Mouse (Mus musculus): Measurements from ENCODE around the gene Zbtb20. TPM values are rescaled to one million over a fixed set of nuclear protein-coding genes. Genes with fewer than 3 reads are reported as not detected.

Gene Zbtb20
- polyA plus RNA-seq, 1 experiment, result 13.7 TPM

DNA sequence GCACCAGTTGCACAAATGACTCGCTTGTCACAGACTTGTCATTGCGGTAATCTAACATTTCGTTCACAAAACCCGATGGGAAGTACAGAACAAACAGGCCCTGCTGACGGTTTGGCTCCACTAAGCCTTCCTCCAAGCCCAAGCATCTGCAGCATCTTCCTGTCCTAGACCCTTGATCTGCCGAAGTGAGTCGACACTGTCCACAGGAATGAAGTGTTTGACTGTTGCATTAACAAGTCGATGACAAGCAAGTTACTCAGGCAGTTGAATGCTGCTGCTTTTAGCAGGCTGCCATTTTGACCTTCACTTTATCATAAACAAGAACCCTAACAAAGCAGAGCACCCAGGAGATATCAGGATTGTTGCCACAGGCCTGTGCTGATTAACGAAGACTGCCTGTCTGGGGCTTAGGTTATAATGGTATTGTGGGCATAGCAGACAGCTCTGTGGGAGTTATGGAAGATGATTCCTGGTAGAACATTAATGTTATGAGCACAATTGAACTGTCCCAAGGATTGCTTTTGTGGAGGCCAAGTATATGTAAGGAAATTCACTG lies 518.4 kb downstream of the Zbtb20 start:
- TF ChIP-seq POLR2A (IDR thresholded peaks at IDR 0.05; ENCODE audit: low read depth, low read length) (no peak), CTCF (IDR thresholded peaks at IDR 0.05; ENCODE audit: borderline replicate concordance, insufficient read depth, low read length) (no peak)
- no peaks in the 10 kb centered on the region; the same call in 1 of the 2 replicates for H3K4me1 ChIP-seq (ENCODE audit: control insufficient read depth, insufficient read depth, low read length)
- H3K4me3 ChIP-seq (ENCODE audit: insufficient read depth, low read length), result no peak overlapping the region
- no peak overlapping the region for H3K27ac ChIP-seq (ENCODE audit: insufficient read depth, low read length)

DNA sequence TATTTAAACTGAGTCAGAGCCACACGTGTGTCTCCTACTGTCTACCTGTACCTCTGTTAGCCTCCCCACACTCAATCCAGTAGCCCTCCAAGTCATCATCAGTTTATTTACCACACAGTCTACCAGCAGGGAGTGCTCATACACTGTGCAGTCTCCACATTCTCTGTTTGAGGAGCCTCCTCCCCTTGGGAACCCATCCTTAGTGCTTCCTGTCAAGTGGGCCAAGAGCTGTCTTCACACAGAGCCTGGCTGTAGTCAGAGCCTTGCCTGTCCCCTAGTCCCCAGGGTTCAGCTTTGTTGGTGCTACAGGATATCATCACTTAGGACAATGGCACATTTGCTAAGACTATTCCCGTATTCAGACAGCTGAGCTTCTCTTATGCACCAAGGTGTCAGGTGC lies 519.1 kb downstream of the Zbtb20 start:
- Histone ChIP-seq H3K27ac (ENCODE audit: insufficient read depth, low read length) (no peak overlapping the region), H3K4me3 (ENCODE audit: insufficient read depth, low read length) (no peak overlapping the region), H3K4me1 (ENCODE audit: control insufficient read depth, insufficient read depth, low read length) (no peaks in the 10 kb centered on the region; the same call in 1 of the 2 replicates)
- no peak for TF ChIP-seq CTCF (IDR thresholded peaks at IDR 0.05; ENCODE audit: borderline replicate concordance, insufficient read depth, low read length)
- no peak for TF ChIP-seq POLR2A (IDR thresholded peaks at IDR 0.05; ENCODE audit: low read depth, low read length)

DNA sequence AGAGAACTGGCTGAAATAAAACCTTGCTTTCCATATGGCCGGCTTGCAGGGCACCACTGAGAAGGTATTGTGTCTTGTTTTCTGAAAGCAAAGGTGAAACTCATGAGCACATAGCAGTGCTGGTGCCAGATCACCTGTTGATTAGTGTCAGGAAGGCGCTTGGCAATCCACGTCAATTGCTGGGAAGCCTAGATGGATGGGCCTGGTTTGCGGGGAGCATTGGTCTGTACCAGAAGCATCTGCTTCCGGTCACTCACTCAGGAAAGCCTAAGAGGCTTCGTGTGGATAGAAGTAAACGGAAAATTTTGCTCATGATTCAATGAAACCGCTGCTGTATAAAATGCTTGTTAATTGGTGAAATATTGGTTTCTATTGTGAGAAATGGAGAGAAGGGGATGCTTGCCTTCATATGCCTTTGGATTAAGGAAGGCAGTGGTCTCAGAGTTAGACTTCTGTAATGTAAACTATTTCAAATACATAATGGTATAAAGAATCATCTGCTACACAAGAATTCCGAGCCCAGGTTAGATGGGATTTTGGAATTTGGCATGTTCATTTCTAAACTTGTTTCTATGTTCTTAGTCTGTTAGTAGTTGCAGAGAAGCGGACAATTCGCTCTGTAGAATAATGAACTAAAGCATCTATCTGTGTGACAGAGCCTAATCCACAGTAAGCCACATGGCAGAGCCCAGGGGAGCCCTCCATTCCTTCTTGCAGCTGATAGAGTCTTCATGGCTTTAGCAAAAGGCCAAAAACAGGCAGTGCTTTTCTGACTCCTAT lies 521.4 kb downstream of the Zbtb20 start:
- no peak overlapping the region for H3K27ac ChIP-seq (ENCODE audit: insufficient read depth, low read length)
- H3K4me1 ChIP-seq (ENCODE audit: control insufficient read depth, insufficient read depth, low read length), result no peaks in the 10 kb centered on the region; the same call in 1 of the 2 replicates
- TF ChIP-seq CTCF (IDR thresholded peaks at IDR 0.05; ENCODE audit: borderline replicate concordance, insufficient read depth, low read length), result no peak
- no peak for TF ChIP-seq POLR2A (IDR thresholded peaks at IDR 0.05; ENCODE audit: low read depth, low read length)
- H3K4me3 ChIP-seq (ENCODE audit: insufficient read depth, low read length), result no peak overlapping the region

DNA sequence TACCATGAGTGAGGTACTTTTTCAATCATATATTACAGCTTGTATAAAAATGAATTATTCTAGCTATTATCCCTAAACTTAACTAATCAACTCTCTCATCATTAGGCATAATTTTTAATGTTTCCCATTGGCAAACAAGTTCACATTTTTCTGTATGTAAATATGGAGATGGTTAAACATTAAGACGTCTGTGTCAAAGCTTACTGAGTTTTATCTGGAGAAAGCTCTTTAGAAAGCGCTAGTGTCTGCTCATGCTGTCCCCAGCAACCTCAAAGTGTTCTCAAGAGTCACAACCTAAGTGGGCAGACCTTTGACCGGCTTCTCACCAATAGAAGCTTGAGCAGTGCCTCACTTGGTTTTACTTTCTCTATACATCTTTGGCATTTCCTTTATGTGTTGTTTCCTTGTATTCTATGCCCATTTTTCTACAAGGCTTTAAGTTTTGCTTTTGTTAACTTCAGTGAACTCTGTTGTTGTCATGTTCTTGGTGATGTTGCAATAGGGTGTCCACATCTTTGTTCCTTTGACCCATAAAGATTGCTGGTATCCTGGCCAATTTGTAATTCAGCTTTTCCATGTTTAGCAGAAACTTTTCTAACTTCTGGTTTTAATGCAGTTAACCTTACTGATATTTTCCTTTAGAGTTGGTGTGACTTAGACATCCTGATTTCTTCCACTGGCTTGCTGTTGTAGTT lies 522.1 kb downstream of the Zbtb20 start:
- TF ChIP-seq CTCF (IDR thresholded peaks at IDR 0.05; ENCODE audit: borderline replicate concordance, insufficient read depth, low read length) (no peak), POLR2A (IDR thresholded peaks at IDR 0.05; ENCODE audit: low read depth, low read length) (no peak)
- H3K27ac ChIP-seq (ENCODE audit: insufficient read depth, low read length), result no peak overlapping the region
- H3K4me3 ChIP-seq (ENCODE audit: insufficient read depth, low read length), result no peak overlapping the region
- H3K4me1 ChIP-seq (ENCODE audit: control insufficient read depth, insufficient read depth, low read length), result no peaks in the 10 kb centered on the region; the same call in 1 of the 2 replicates

DNA sequence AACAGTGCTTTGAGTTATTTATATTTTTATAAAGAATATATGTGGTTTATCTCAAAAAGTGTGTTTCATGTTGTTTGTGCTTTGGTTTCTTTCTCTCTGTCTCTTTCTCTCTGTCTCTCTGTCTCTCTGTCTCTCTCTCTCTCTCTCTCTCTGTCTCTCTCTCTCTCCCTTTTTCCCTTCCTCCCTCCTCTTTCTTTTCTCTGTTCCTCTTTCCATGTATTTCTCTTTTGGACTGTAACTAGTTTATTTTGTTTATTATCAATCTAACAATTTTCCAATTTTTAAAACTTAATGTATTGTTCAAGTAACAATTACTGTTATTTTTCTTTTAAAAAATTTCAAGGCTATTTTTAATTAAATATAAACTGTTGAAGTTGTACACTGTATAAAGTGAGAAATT lies 523.7 kb downstream of the Zbtb20 start:
- Histone ChIP-seq H3K4me3 (ENCODE audit: insufficient read depth, low read length) (no peak overlapping the region), H3K4me1 (ENCODE audit: control insufficient read depth, insufficient read depth, low read length) (no peaks in the 10 kb centered on the region), H3K27ac (ENCODE audit: insufficient read depth, low read length) (no peak overlapping the region)
- TF ChIP-seq POLR2A (IDR thresholded peaks at IDR 0.05; ENCODE audit: low read depth, low read length) (no peak), CTCF (IDR thresholded peaks at IDR 0.05; ENCODE audit: borderline replicate concordance, insufficient read depth, low read length) (no peak)

DNA sequence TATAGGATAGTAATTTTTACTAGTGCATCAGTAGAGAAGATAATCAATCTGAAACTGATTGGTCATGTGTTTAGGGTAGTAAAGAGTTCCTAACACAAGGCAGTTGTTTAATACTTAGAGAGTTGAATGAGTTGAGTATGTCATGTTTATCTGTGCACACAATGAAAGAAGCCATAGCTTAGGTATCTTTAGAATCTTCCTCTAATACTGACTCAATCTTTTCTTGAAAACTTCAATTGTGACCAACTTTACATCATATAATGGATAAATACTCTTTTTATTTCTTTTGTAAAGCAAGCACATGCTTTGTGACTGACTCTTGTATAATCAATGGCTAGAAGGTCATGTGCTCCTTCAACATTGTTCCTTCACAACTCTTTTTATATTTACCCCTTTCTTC lies 524.4 kb downstream of the Zbtb20 start:
- no peak overlapping the region for H3K27ac ChIP-seq (ENCODE audit: insufficient read depth, low read length)
- no peaks in the 10 kb centered on the region for H3K4me1 ChIP-seq (ENCODE audit: control insufficient read depth, insufficient read depth, low read length)
- H3K4me3 ChIP-seq (ENCODE audit: insufficient read depth, low read length), result no peak overlapping the region
- no peak for TF ChIP-seq CTCF (IDR thresholded peaks at IDR 0.05; ENCODE audit: borderline replicate concordance, insufficient read depth, low read length)
- no peak for TF ChIP-seq POLR2A (IDR thresholded peaks at IDR 0.05; ENCODE audit: low read depth, low read length)

DNA sequence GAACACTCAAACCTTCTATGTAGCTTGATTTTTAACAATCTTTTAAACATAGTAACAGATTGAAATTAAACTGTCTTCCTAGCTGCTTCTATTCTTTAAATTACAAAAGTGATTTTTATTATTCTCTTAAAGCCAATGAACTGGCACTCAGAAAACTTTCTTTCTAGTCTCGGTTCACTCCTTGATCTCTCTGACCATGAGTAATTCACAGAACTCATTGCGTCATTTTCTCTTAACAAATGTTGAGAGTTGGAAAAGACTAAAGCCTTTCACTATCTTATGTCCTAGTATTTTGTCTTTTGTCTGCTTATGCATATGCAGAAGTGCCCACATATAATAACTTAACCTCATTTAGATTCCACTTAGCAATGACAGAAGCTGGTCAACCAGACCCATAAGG lies 525.3 kb downstream of the Zbtb20 start:
- no peak overlapping the region for H3K27ac ChIP-seq (ENCODE audit: insufficient read depth, low read length)
- no peak overlapping the region for H3K4me3 ChIP-seq (ENCODE audit: insufficient read depth, low read length)
- H3K4me1 ChIP-seq (ENCODE audit: control insufficient read depth, insufficient read depth, low read length), result no peaks in the 10 kb centered on the region
- TF ChIP-seq CTCF (IDR thresholded peaks at IDR 0.05; ENCODE audit: borderline replicate concordance, insufficient read depth, low read length), result no peak

DNA sequence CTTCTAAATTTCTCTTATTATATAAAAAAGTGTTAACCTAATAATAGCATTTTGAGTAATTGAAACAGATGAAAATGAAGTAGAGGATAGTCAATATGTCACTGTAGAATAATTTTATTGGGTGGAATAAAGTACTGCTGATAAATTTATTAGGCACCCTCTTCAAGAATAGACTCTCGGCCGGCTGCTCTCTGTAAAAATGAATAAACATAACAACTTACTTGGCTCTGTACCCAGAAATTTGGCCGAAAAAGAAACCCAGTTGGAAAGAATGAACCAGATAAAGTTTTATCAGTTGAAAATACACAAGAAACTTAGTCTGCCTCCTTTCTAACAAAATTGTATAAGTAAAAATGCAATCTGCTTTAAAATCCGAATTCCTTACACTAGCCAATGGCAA lies 527.2 kb downstream of the Zbtb20 start:
- TF ChIP-seq CTCF (IDR thresholded peaks at IDR 0.05; ENCODE audit: borderline replicate concordance, insufficient read depth, low read length) (no peak), POLR2A (IDR thresholded peaks at IDR 0.05; ENCODE audit: low read depth, low read length) (no peak)
- Histone ChIP-seq H3K27ac (ENCODE audit: insufficient read depth, low read length) (no peak overlapping the region), H3K4me3 (ENCODE audit: insufficient read depth, low read length) (no peak overlapping the region), H3K4me1 (ENCODE audit: control insufficient read depth, insufficient read depth, low read length) (no peaks in the 10 kb centered on the region)

DNA sequence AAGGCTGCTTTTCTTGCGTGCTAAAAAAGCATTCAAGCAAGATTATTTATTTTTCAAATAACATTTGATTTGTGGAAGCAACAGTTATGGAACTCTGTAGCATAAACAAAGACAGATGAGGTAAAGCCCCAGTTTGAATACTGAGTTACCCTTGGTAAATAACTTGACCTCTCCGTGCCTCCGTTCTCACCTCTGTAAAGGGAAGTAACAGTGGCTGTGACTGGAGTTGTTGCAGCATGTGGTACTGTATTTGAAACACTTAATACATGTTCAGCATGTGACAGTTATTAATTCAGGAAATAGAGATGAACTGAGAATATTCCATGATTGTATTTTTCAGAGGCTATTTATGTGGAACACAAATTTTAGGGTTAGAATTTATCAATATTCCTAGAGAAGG lies 529.4 kb downstream of the Zbtb20 start:
- Histone ChIP-seq H3K4me3 (ENCODE audit: insufficient read depth, low read length) (no peak overlapping the region), H3K27ac (ENCODE audit: insufficient read depth, low read length) (no peak overlapping the region), H3K4me1 (ENCODE audit: control insufficient read depth, insufficient read depth, low read length) (no peaks in the 10 kb centered on the region)
- no peak for TF ChIP-seq POLR2A (IDR thresholded peaks at IDR 0.05; ENCODE audit: low read depth, low read length)
- TF ChIP-seq CTCF (IDR thresholded peaks at IDR 0.05; ENCODE audit: borderline replicate concordance, insufficient read depth, low read length), result no peak

DNA sequence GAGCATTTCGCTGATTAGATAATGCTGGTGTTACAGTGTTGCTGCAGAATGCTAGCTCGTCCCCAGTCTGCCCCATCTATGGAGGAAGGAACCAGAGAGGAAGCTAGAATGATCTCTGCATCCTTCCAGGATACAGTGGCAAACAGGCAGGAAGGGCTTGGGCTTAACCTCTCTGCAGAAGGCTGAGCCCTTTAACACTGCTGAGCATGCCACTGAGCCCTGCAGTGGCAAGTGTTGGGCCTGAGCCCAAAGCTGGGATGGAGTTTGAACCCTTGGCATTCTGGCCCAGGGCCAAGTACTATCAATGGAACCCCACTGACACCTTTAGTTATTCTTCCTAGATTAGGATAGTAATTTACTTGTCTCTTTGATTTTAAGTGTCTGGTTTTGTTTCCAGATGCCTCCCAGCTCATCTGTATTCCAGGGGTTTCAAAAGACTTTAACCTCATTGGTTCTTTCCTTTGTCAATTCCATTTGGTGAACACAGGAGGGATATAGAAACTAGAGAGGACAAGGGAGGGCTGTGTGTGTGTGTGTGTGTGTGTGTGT lies 532.0 kb downstream of the Zbtb20 start:
- no peaks in the 10 kb centered on the region for H3K4me1 ChIP-seq (ENCODE audit: control insufficient read depth, insufficient read depth, low read length)
- no peak overlapping the region for H3K4me3 ChIP-seq (ENCODE audit: insufficient read depth, low read length)
- H3K27ac ChIP-seq (ENCODE audit: insufficient read depth, low read length), result no peak overlapping the region
- TF ChIP-seq CTCF (IDR thresholded peaks at IDR 0.05; ENCODE audit: borderline replicate concordance, insufficient read depth, low read length) (no peak), POLR2A (IDR thresholded peaks at IDR 0.05; ENCODE audit: low read depth, low read length) (no peak)
